Mouse (Mus musculus) Patski (cell line): ENCODE measurements around the gene Dclk1. TPM values are rescaled to one million over a fixed set of nuclear protein-coding genes. Genes with fewer than 3 reads are reported as not detected.
A peak's percentile ranks its signal among the peaks of the same experiment; 100 is the strongest.

Experiments
- ATAC-seq: fragments of 100-300 bp; one replicate; pipeline ENCODE4 v1.8.0; 2021
- CTCF ChIA-PET: fragments of 350-600 bp; sonication (Branson Sonifier 250); formaldehyde crosslinking; loops from one replicate; lab custom pipeline; 2022; ENCODE audit warnings: inconsistent platforms; lab: Charles Lee
- POLR2A ChIA-PET: fragments of 350-600 bp; sonication (Branson Sonifier 250); formaldehyde crosslinking; loops from one replicate; lab custom pipeline; 2022; ENCODE audit warnings: antibody characterized with exemption, inconsistent platforms; lab: Charles Lee
- DNase-seq: peaks from one replicate; pipeline ENCODE4 v3.0.0-alpha.2; 2011; ENCODE audit warnings: low read depth, low spot score
- H3K27me3 ChIP-seq: fragments of 371-371 bp; one replicate; pipeline ENCODE4 v1.5.1; 2021
- CTCF ChIP-seq: fragments of 100-300 bp; IDR thresholded peaks from one replicate; pipeline ENCODE4 v1.5.1; 2021
- in situ Hi-C: fragments of 300-500 bp; cut with MboI; formaldehyde crosslinking; loops from 3 replicates; pipeline ENCODE4 v1.11.1; 2018; ENCODE audit warnings: low pct_unique_long_range_greater_than_20kb, mixed read lengths
- polyA plus RNA-seq: library from polyadenylated mRNA; unstranded; gene quantifications from one replicate; pipeline ENCODE4 v1.2.3, GENCODE M21; 2021

Dclk1 gene
- polyA plus RNA-seq, 1 experiment from 2014 or later, result 16.7 TPM

DNA sequence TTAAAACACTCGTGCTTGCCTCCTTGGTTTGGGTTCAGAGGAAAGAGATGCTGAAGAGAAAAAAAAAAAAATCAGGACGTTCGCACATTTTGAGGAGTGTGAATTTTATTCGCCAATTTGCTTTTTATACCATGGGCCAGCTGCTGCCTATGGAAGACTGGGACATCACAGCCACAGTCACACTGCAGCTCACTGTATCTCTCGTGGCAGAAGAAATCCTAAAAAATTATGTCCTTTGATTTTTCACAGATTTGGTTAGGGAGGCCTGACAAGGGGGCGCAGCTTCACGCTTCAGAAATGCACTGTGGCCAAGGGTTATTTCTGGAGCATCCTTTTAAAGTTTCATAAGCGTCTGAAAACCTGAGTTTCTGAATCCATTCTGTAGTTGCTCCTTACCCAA lies 73.7 kb downstream of the Dclk1 start:
- ATAC-seq, result no peak
- ChIA-PET POLR2A (no interaction called here), CTCF (interaction anchor here (1.1 to 1.4 kb wide), 2 partner anchors 15 to 19 kb away, joined by 3 to 5 read pairs; no protein-coding TSS in a partner anchor)
- no peak for DNase-seq
- H3K27me3 ChIP-seq, result no peaks in the 10 kb centered on the region
- no peak for TF ChIP-seq CTCF
- in situ Hi-C loops, result no loop called here

DNA sequence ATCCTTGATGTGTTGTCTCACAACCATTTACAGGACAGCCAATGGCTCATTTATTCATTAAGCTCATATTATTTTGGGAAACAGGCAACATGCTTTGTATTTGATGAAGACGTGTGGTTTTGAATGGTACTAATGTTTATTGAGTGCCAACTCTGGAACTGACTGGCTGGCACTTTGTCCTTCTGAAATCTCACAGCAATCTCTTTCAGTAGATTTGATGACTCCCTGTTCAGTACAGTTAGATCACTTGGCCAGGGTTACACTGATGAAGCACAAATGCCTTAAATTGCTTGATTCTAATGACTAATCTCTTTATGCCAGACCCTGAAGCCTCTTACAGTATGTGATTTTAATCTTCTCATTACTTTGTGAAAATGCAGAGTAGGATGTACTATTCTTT lies 75.9 kb downstream of the Dclk1 start:
- in situ Hi-C loops, result no loop called here
- ChIA-PET POLR2A (interaction anchor here (0.8 kb wide), 1 partner anchor 139 kb away, joined by 4 read pairs; no protein-coding TSS in a partner anchor), CTCF (interaction anchor here (1.0 to 6.1 kb wide), 7 partner anchors 9 to 34 kb away, joined by 3 to 53 read pairs (median 4); no protein-coding TSS in a partner anchor)
- no peak for TF ChIP-seq CTCF
- H3K27me3 ChIP-seq, result no peaks in the 10 kb centered on the region
- no peak for DNase-seq
- no peak for ATAC-seq

GRCm38 (mm10) chr3:55320572-55320971 lies 78.4 kb downstream of the Dclk1 start:
- no peak for TF ChIP-seq CTCF
- H3K27me3 ChIP-seq, result no peaks in the 10 kb centered on the region
- CTCF ChIA-PET, result interaction anchor here (0.7 to 6.1 kb wide), 6 partner anchors 10 to 84 kb away, joined by 3 to 53 read pairs (median 4); no protein-coding TSS in a partner anchor
- no peak for DNase-seq
- POLR2A ChIA-PET, result no interaction called here
- in situ Hi-C loops, result no loop called here
- peak; percentile 73 for ATAC-seq

DNA sequence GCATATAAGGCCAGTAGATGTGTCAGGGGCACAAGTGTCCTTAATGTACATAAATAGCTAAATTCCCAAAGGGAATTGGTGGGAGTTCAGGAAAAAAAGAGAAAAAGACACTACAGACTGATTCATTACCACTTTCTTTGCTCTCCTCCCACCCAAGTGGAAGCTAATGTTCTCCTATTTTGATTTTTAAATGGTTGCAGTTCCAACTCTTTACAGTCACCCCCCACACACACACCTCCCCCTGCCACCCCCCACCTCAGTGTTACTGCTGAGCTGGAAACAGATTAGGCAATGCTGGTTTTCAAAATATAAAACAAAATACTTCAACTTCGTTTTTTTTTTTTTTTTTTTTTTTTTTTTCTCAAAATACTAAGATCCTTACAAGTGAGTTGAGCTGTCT lies 81.9 kb downstream of the Dclk1 start:
- ATAC-seq (no peak), DNase-seq (no peak)
- ChIA-PET CTCF (interaction anchor here (1.0 to 6.1 kb wide), 3 partner anchors 9 to 16 kb away, joined by 4 to 53 read pairs (median 11); no protein-coding TSS in a partner anchor), POLR2A (interaction anchor here (0.6 kb wide), 1 partner anchor 1110 kb away, joined by 5 read pairs; no protein-coding TSS in a partner anchor)
- no peaks in the 10 kb centered on the region for H3K27me3 ChIP-seq
- in situ Hi-C loops, result no loop called here
- TF ChIP-seq CTCF, result no peak

DNA sequence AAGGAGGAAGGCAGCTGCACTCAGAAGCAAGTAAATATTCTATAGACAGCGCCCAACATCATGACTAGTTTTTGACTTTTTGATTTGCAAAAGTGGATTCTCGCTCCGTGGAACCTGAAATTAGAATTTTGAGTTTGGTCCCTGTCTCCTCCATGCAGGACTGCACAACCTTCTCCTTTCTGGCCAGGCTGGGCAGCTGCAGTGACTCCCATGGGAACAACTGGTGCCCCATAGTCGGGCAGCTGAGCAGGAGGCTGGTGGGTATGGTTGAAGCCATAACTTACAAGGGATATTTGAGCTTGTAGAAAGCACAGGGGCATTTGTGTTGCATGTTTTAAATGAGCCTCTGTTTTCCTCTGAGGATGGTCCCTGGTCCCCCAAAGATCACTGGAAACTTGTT lies 88.3 kb downstream of the Dclk1 start:
- ATAC-seq, result no peak
- ChIA-PET CTCF (interaction anchor here (0.9 to 1.5 kb wide), 6 partner anchors 10 to 23 kb away, joined by 3 to 6 read pairs (median 4); no protein-coding TSS in a partner anchor), POLR2A (no interaction called here)
- no peak for DNase-seq
- no peaks in the 10 kb centered on the region for H3K27me3 ChIP-seq
- TF ChIP-seq CTCF, result no peak
- in situ Hi-C loops, result no loop called here

DNA sequence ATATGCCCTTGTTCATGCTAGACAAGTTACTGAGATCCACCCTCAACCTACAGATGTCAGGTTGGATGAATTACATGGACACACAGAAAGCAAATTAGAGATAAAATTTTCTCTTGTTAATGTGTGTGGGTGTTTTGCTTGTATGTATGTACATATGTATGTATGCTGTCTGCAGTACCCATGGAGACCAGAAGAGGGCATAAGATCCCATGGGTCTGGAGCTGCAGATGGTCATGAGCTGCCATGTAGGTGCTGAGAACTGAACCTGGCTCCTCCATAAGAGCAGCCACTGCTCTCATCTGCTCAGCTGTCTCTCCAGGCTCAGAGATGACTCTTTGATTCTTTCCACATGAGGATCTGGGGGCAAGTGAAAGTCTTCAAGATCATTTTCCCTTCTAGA lies 89.5 kb downstream of the Dclk1 start:
- in situ Hi-C loops, result no loop called here
- H3K27me3 ChIP-seq, result no peaks in the 10 kb centered on the region
- peak; percentile 44 for TF ChIP-seq CTCF
- no peak for ATAC-seq
- CTCF ChIA-PET, result interaction anchor here (1.5 to 2.8 kb wide), 2 partner anchors 8 to 11 kb away, joined by 6 to 11 read pairs; no protein-coding TSS in a partner anchor
- no peak for DNase-seq
- POLR2A ChIA-PET, result no interaction called here

DNA sequence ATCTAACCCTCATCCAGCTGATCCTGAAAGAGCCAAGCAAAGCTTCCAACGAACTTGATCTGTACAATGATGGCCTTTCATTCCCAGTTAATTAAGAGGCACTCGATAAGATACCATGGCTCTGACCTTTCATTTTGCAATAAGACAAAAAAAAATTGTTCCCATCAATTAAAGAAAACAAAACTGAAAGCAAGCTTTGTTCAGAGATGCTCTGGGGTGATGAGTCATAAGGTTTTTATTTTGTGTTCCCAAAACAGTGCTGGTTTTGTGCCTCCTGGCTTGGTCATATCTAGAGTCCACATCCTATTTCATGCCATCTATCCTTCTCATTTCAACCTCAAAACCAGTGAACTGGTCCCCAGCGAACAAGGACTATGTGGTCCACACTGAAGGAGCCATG lies 91.3 kb downstream of the Dclk1 start:
- H3K27me3 ChIP-seq, result no peaks in the 10 kb centered on the region
- in situ Hi-C loops, result no loop called here
- no peak for TF ChIP-seq CTCF
- ChIA-PET POLR2A (interaction anchor here (0.7 kb wide), 1 partner anchor 19 kb away, joined by 3 read pairs; no protein-coding TSS in a partner anchor), CTCF (interaction anchor here (0.9 to 2.8 kb wide), 3 partner anchors 8 to 14 kb away, joined by 3 to 11 read pairs (median 5); no protein-coding TSS in a partner anchor)
- ATAC-seq (no peak), DNase-seq (no peak)

- no peaks in the 10 kb centered on the region for H3K27me3 ChIP-seq
- peak; percentile 43 for DNase-seq
- peak; percentile 62 for ATAC-seq
- in situ Hi-C loops, result no loop called here
- ChIA-PET POLR2A (interaction anchor here (0.6 kb wide), 1 partner anchor 29 kb away, joined by 3 read pairs; no protein-coding TSS in a partner anchor), CTCF (interaction anchor here (1.1 to 2.7 kb wide), 7 partner anchors 10 to 185 kb away, joined by 3 to 7 read pairs (median 4); no protein-coding TSS in a partner anchor)
- TF ChIP-seq CTCF, result no peak
Measured at GRCm38 (mm10) chr3:55336895-55337294, 94.7 kb downstream of the Dclk1 start.

DNA sequence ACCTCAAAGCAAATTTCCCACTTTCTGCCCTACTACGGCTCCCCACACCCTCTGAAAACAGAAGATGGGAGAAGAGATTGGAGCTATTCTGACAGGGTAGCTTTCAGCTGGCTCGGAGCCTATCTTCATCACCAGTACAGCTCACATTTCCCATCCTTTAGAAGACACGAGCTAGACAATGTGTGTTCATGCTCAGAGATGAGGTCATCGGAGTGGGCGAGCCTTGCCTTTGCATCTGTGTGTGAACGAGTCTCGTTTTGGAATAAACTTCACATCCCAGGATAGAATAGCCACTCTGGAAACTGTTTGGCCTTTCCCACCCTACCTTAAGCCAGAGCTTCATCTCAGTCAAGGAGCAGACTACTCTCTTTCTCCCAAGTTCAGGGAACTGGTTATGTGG lies 95.5 kb downstream of the Dclk1 start:
- DNase-seq (no peak), ATAC-seq (no peak)
- no peak for TF ChIP-seq CTCF
- H3K27me3 ChIP-seq, result no peaks in the 10 kb centered on the region
- in situ Hi-C loops, result no loop called here
- ChIA-PET POLR2A (interaction anchor here (1.5 to 1.6 kb wide), 3 partner anchors 10 to 183 kb away, joined by 3 to 6 read pairs (median 4); no protein-coding TSS in a partner anchor), CTCF (interaction anchor here (0.8 to 2.7 kb wide), 9 partner anchors 10 to 186 kb away, joined by 3 to 7 read pairs (median 4); no protein-coding TSS in a partner anchor)

GRCm38 (mm10) chr3:55342445-55342844 lies 100.3 kb downstream of the Dclk1 start:
- in situ Hi-C loops, result no loop called here
- ChIA-PET CTCF (interaction anchor here (0.7 to 2.5 kb wide), 5 partner anchors 12 to 189 kb away, joined by 3 to 13 read pairs (median 3); no protein-coding TSS in a partner anchor), POLR2A (interaction anchor here (1.4 kb wide), 1 partner anchor 32 kb away, joined by 4 read pairs; no protein-coding TSS in a partner anchor)
- no peak for ATAC-seq
- no peak for TF ChIP-seq CTCF
- H3K27me3 ChIP-seq, result no peaks in the 10 kb centered on the region
- DNase-seq, result no peak
